Mouse (Mus musculus): ENCODE measurements around the gene Gm10518.
A peak's percentile ranks its signal among the peaks of the same experiment; 100 is the strongest.
"Not testable (repeated sequence)": the region's sequence is repeated elsewhere in the genome, so short reads cannot be mapped to it uniquely, and the experiment has no call there.

Gene Gm10518

DNA sequence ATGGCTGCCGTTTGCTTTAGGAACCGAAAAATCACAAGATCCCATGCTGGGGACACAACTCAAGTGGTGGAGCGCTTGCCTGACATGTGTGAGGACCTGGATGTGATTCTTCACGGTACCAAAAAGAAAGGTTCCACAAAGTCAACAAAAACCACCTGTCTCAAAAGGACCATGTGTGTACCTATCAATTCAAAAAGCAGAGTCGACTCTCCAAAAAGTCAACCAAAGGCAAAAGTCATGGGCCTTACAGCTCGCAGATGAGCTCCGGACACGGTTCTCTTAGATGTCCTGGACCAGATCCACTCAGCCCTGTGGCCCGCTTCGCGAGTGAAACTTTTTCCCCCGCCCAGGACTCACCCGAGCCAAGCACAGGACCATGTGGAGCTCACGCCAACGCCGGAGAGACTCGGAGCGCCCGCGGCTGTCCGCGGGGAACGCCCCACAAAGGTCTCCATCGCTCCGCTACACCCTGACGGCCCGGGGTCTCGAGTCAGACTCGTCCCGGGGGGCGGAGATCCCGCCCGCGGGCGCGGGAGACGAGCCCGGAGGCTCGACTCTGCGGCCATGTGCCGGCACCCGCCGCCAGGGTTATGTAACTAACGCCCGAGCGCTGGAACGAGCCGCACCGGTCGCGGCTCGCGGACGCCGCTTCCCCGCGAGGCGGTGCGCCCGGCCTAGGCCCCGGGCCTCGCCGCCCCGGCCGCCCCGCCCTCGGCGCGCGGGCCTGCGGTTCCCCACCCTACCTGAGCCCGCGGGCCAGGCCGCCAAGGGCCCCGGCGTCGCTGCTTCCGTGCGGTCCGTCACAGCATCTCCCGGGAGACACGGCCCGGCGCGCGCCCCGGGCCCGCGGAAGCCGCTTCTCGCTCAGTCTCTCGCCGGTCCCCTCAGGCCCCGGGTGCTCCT is at the start of gene Gm10518:
Gm10518 (plus strand) TSS at position 767 of the 903 bp plus-strand sequence.
- peak; percentile 74 for DNase-seq

DNA sequence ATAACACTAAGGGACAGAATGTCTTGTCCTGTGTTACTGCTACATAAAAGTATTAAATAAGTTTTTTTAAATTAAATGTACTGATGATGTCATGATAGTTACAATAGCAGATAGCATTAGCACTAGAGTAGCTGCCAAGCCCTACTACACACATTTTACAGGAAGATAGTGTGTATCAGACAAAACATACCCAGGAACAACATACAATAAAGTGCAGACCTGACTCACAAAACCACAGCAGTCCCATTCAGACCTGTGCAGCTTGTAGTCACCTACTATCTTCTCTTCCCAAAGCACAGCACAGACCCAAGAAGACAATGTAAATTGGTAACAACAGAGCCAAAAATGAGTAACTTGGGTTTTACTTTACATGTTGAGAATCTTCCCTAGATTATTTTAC is 46.7 kb upstream of the Gm10518 start:
- no peak for DNase-seq

DNA sequence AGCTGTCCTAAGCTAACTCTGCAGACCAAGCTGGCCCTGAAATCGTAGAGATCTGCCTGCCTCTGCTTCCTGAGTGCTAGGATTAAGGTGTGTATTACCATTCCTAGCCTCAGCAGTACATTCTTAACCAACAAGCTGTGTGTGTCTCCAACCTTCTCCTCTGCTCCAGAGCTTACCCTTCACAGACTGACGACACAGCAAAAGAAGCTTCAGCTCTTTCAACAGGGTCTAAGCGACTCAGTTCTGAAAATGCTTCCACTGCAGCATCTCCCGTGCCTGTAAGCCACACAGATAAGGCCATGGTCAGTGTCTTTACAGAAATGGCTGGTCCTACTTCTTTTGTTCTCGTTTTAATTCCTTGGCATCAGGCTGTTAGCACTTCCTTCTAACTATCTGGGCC is 43.1 kb upstream of the Gm10518 start:
- no peak for DNase-seq

DNA sequence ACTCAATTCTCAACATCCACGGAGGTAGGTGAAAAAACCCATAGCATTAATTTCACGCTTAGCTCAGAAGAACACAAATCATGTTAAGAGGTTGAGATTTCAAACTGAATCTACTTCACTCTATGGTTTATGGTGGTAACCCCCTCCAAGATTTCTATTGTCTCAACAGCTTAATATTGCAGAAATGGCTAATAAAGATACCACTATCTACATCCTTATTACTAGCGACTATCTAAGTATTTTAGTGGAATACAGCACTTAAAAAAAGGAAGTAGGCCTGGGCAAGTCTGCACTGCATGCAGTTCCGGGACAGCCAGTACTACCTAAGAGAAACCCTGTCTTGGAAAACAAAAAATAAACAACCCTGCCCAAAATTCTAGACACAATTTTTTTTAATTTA is 42.6 kb upstream of the Gm10518 start:
- no peak for DNase-seq

DNA sequence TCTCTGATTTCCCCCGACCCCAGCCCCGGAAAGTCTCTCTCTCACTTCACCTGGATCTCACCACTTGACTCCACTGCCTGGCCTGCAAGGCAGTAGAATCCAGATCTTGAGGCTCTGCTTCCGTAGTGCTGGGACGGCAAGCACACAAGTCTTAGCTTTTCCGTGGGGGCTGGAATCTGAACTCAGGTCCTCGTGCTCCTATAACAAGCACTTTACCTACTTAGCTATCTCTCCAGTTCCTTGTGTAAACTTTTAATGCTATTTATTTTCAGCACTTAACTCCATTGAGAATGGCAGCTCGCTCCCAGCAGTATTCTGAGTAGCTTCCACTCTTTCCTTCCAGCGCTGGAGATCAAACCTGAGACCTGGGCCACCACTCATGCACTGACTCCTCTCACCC is 26.3 kb upstream of the Gm10518 start:
- DNase-seq: no peak

DNA sequence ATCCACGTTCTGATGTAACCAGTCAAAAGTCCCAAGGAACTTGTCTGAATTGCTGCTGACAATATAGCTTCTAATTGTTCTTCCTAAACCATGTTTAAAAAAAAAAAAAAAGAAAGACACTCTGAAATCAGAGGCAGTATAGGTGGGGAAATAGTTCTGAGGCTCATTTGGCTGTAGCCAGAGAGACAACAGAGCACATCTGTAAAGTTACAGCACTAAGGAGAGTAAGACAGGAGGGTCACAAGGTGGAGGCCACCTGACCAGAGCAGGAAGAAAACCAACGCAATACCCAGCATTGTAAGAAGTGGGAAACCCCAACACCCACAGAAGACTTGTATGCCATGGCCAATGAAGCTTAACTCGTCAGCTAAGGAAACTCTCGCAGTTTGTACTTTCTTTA is 19.1 kb upstream of the Gm10518 start:
- DNase-seq: no peak

DNA sequence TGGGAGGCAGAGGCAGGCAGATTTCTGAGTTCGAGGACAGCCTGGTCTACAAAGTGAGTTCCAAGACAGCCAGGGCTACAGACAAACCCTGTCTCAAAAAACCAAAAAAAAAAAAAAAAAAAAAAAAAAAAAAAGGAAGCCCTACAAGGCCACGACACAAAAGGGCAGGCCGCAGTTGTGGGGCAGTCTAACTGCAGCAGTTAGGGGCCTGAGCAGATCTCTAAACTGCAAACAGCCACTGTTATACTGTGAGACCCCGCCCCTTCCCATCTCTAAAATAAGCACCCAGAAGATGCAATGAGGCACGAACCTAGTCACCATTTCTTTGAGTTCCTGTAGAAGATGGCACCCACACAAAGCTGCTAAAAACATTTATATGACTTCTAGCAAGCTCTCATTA is 17.7 kb upstream of the Gm10518 start:
- DNase-seq: no peak

- DNase-seq: no peak
These were observed 15.9 kb upstream of the Gm10518 start for GRCm38 (mm10) chr1:179787281-179787680.

DNA sequence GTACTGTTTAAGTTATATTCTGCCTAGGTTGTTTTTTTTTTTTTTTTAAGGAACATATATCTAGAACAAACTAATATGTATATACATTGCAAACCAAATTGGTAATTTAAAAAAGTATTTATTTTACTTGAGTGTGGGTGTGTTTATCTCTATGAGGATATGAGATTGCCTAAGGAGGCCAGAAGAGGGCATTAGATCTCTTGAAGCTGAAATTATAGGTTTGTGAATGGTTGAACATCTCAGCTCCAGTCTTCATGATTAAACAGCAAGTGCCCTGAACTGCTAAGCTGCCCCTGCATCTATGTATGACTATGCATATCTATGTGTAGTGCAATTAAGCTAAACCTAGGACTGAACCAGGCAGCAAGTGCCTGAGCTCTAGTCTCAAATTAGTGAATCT is 4.4 kb upstream of the Gm10518 start:
- DNase-seq: no peak

DNA sequence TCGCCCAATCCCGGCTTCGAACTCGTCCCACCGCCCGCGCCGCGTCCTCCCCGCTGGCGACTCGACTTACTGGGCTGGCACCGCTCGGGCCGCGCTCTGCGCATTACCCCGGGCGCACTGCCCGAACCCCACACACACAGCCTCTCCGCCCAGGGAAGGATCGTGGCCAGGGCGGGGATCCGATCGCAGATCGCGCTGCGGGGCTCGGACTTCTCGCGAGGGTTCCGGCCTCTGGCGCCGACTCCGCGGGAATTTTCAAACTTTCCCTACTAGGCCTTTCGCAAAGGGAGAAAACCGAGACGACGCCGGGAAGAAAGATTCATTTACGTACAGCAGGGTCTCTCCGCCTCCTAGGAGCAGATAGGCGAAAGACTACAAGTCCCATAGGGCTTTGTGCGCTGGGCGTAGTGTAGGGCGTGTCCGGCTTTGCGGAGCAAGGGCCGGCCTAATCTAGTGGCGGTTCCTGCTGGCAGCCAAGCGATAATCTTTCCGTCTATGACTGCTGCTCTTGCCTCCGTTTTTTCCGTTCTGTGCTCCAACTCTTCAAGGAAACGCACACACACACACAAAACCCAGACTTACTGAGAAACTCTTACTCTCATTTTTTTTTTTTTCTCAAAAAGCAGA is 450 bp downstream of the Gm10518 start, which contains the start of gene Ahctf1:
Ahctf1 (minus strand) TSS at position 168 of the 627 bp plus-strand sequence.
- DNase-seq: peak; percentile 99

DNA sequence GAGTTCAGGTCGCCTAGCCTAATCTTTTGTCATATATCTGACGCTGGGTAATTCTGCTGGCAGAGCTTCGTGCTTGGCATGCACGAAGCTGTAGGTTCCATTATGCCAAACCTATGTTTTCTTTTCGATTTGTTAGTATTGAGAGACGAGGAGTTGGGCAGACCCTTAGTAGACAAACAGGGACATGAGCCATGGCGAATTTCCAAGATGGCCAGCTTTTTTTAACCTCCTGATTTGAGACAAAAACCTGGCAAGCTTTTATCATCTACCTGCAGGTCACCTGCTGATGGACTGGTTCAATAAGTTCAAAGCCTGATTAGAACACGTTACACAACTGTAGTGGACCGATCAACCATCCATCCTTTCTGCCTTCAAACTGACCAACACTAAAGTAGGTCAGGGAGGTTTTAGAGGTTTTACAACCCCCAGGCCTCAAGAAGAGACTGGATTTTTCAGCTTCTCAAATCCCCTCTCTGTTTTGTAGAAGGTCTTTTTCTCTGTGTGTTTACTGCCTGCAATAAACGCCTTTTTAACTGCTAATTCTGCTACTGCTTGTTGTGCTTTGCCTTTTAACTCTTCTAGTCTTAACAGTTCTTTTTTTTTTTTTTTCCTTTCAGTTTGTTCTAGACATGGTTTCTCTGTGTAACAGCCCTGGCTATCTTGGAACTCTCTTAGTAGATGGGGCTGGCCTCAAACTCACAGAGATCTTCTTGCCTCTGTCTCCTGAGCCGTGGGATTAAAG is 1.1 kb downstream of the Gm10518 start:
- peak; percentile 71 for DNase-seq

DNA sequence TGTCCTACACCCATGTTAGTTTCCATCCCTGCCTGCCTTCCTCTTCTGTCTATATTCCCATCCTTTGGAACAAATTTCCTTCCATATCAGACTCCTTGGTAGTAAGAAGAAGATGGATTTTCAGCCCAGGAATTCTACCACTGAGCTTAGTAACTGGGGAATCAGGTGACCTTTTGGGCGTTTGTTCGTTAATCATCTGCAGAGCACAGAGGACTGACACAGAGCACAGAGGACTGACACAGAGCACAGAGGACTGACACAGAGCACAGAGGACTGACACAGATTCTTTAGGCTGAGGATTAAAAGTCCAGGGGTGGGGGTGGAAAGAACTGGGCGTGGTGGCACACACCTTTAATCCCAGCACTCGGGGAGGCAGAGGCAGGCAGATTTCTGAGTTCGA is 2.6 kb downstream of the Gm10518 start:
- DNase-seq: no peak

- DNase-seq: no peak
These were observed 4.3 kb downstream of the Gm10518 start for GRCm38 (mm10) chr1:179807468-179807867.

- DNase-seq: no peak
These were observed 5.1 kb downstream of the Gm10518 start for GRCm38 (mm10) chr1:179808300-179808699.

GRCm38 (mm10) chr1:179813385-179813784 is 10.2 kb downstream of the Gm10518 start:
- no peak for DNase-seq

DNA sequence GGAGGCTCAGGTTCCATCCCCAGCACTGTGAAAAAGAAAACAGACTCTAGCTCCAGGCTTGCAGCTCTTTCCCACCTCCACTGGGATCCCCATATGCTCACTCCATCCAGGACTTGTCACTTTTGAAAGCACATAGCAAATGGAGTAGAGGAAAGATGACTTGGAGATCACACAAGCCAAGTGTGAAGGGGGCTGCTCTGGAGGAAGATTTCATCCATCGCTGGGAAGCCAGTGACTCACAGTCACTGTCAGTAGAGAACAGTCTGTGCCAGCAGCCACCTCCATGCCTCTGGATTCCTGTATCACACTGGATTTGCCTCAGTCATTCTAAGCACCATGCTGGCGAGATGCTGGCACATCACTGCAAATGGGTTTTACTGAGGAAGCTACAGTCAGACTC is 11.4 kb downstream of the Gm10518 start:
- no peak for DNase-seq

DNA sequence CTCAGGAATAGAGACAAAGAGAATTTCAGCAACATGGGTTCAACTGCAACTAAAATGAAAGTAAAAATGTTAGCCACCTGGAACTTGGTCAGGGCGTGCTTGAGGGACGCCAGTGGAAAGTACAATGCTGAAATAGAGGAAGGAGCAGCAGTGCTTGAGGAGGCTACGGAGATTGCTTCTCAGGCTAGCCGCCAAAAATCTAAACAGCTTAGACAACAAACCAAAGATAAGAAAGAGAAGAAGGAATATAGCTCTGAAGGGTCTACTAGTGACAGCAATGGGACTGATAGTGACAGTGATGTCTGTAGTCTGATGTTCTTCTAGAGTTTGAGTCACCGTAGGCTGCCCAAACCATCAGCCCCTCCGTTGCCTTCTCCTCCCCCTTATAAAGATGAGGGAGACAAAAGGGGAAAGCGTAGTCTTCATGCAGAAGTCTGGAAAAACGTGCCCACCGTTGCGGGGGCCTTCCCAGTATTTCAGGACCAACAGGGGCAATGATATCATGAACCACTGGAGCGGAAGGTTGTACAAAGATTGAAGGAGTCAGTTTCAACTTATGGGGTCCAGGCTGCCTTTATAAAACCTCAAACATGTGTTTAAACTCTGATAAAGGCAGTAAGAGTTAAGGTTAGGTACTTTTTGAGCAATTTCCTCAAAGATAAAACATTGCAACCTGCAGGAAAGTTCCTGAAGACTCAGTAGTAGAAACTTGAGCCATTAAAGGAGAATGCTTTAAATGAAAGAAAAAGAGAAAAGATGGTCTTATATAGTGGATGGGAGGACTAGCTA is 15.5 kb downstream of the Gm10518 start:
- DNase-seq: not testable (repeated sequence)

DNA sequence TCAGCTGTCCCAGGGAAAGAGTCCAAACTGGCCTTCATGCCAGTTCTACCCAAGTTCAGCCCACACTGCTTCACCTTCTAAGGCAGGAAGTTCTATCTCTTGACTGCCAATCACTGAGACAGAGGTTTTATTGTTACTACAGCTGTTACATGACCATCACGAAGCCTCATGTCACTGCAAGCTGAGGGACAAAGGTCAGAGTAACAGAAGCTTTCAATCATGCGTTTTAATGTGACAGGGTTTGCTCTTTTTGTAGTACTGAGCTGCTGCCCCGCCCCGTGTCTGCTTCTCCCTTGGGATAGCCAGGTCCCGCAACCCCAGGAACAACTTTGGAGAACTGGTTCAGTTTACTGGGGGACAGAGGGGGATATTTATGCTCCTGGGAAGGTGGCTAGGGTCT is 21.4 kb downstream of the Gm10518 start:
- DNase-seq: no peak

GRCm38 (mm10) chr1:179828051-179828450 is 24.9 kb downstream of the Gm10518 start:
- DNase-seq: no peak

DNA sequence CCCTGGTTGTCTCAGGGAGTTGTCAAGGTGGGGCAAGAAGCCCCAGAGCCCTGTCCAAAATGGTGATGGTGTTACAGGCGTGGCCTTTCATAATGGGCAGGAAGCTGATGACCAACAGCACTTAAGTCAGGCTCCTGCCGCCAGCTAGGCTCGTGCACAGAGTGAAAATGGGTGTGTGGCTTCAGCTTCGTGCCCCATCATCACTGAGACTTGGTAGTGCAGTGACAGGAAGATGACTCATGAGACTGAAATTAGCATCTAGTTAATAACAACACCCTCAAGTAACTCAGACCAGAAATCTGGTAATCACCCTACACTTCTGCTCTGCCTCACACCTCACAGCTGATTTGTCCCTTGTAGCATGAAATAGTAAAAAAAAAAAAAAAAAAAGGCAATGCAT is 25.7 kb downstream of the Gm10518 start:
- DNase-seq: no peak

DNA sequence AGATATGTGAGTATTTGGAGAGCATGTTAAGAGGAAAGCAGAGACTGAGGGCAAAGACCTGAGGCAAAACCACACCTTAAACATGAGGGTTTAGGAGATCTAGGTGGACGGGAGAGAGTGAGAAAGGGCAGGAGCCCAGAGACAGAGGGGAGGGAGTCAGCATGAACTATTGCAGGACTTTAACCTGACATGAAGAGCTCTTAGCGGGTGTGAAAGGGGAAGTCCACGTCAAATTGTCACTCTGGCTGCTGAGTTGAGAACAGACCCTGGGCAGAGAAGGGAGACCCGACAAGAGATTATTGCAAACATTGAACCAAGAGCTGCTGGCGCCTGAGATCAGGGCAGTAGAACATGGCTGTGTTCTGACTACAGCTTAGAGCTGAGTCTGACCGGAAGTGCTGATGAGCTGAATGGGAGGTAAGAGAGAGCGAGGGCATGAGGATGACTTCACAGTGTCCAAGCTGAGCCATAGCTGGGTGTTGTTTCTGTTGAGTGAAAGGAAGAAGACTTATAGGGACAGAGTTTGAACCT is 29.6 kb downstream of the Gm10518 start:
- DNase-seq: no peak

DNA sequence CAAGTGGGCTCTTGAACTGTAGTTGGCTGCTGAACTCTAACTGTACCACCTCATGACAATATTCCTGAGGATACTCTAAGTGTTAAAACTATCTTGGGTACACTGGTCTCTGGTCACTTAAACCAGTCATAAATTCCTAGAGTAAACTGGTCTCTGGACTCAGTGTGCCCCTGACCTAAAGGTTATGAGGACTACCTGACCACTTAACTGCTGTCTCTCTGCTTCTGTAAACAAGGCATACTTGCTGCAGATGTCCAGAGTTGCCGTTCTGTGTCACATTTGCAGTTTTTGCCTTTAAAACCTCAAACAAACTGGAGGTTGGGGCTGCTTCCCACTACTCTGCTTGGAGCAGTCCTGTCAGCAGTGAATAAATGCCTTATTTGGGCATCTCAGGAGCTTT is 30.4 kb downstream of the Gm10518 start:
- no peak for DNase-seq

Data from cerebellum, adult 11-12 months (tissue).